Mouse (Mus musculus) forebrain, postnatal 0 days (tissue): ENCODE results near the gene Tshz2. TPM values are rescaled to one million over a fixed set of nuclear protein-coding genes. Genes with fewer than 3 reads are reported as not detected.

ENCODE experiments used
- ATAC-seq: fragments of 200-750 bp; cut with Nextera tagmentation; 2 replicates; pipeline ENCODE4 v1.8.0; 2017; ENCODE audit warnings: mild to moderate bottlenecking, moderate library complexity
- DNase-seq: peaks from one replicate; pipeline ENCODE4 v3.0.0-alpha.2; 2015
- H3K27ac ChIP-seq: fragments of 300-500 bp; sonication (generic); 2 replicates; pipeline ENCODE4 v1.5.1; 2014; ENCODE audit warnings: low read depth, mild to moderate bottlenecking, antibody characterized with exemption, low read length, moderate library complexity, mixed read lengths
- H3K27me3 ChIP-seq: fragments of 300-500 bp; sonication (generic); 2 replicates; pipeline ENCODE4 v1.6.1; 2014; ENCODE audit warnings: mild to moderate bottlenecking, low read length, mixed read lengths; ENCODE audit not compliant: insufficient read depth
- H3K36me3 ChIP-seq: fragments of 300-500 bp; sonication (generic); 2 replicates; pipeline ENCODE4 v1.6.1; 2014; ENCODE audit warnings: mild to moderate bottlenecking, moderate library complexity; ENCODE audit not compliant: insufficient read depth
- H3K4me1 ChIP-seq: fragments of 300-500 bp; sonication (generic); 2 replicates; pipeline ENCODE4 v1.6.1; 2014; ENCODE audit warnings: antibody characterized with exemption; ENCODE audit not compliant: insufficient read depth
- H3K4me2 ChIP-seq: fragments of 300-500 bp; sonication (generic); 2 replicates; pipeline ENCODE4 v1.6.1; 2014; ENCODE audit warnings: low read depth, mild to moderate bottlenecking, moderate library complexity
- H3K4me3 ChIP-seq: fragments of 300-500 bp; sonication (generic); 2 replicates; pipeline ENCODE4 v1.5.1; 2014; ENCODE audit warnings: low read depth, low read length, mixed read lengths
- H3K9ac ChIP-seq: fragments of 300-500 bp; sonication (generic); 2 replicates; pipeline ENCODE4 v1.6.1; 2014; ENCODE audit warnings: mild to moderate bottlenecking
- H3K9me3 ChIP-seq: fragments of 300-500 bp; sonication (generic); 2 replicates; pipeline ENCODE4 v1.6.1; 2016; ENCODE audit warnings: low read length
- CTCF ChIP-seq: sonication (generic); IDR thresholded peaks from 2 replicates; pipeline ENCODE4 v1.5.1; 2016; ENCODE audit warnings: antibody characterized with exemption, control low read depth, low read depth
- WGBS: fragments of 180-500 bp; shearing (Covaris S2); extraction: QIAGEN DNeasy Blood & Tissue Kit; methylation state at CpG from one replicate; pipeline ENCODE4 v1.1.7; 2014; 5-methylcytosine and 5-hydroxymethylcytosine counted together
- polyA plus RNA-seq: library from polyadenylated mRNA; unstranded; fragments of >200 nt; fragmentation: Nextera tagmentation; extraction: Ambion mirVana; gene quantifications from 2 replicates; pipeline ENCODE4 v1.2.1, GENCODE M21; 2015
- total RNA-seq: library from RNA; depleted of rRNA; stranded (reverse); fragments of >200 nt; gene quantifications from 2 replicates; pipeline ENCODE4 v1.2.3, GENCODE M21; 2014

Tshz2 gene
- total and polyA plus RNA-seq, 2 experiments from 2014 or later = 19.7 to 29.2 TPM

DNA sequence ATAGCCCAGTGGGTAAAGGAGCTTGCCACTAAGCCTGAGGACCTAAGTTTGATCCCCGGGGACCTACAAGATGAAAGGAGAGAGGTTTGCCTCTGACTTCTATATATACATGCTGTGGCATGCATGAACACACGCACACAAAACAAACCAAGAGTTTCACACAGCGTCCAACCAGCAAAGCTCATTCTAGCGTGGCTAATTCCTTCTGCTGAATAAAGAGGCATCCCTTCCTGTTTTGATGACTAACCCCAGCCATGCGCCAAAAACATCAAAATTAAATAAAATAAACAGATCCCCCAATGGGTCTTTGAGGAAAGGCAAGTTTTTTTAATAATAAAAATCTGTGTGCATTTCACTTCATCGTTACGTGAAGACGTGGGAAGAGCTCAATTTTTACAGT is 379.0 kb downstream of the Tshz2 start:
- Histone ChIP-seq H3K27ac (no peak overlapping the region), H3K9me3 (no peaks in the 10 kb centered on the region), H3K4me1 (0 out of 2 replicates have a peak, but pooled peaks cover 3% of the 10 kb centered on the region), H3K36me3 (no peaks in the 10 kb centered on the region), H3K4me3 (no peak overlapping the region), H3K9ac (no peak overlapping the region), H3K4me2 (no peak overlapping the region), H3K27me3 (0 out of 2 replicates have a peak, but pooled peaks cover 4% of the 10 kb centered on the region)
- 26% methylated on average over 8 of the region's 8 CpGs for whole genome bisulfite sequencing
- no peak for DNase-seq
- no peak for ATAC-seq
- no peak for TF ChIP-seq CTCF

DNA sequence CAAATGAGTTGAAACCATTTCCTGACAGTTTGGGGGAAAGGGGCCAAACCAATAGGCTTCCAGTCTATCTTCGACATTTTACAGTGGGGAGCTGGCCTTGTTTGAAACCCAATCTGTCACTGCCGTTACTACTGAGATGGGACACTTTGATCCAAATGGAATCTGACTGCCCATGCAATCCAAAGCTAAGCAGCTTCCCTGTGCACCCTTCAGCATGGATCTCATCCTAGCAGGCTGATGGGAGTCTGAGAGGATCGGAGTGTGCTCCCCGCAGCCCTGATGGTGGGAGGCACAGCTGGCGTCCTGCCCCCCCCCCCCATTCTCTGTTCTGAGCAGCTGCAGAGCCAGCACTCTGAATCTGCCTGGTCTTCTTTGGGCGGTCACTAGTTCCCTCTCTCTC is 384.5 kb downstream of the Tshz2 start:
- TF ChIP-seq CTCF = no peak
- H3K36me3 ChIP-seq = no peaks in the 10 kb centered on the region
- no peak overlapping the region for H3K27ac ChIP-seq
- no peak overlapping the region for H3K9ac ChIP-seq
- ATAC-seq (no peak), DNase-seq (no peak)
- H3K4me2 ChIP-seq = no peak overlapping the region
- no peaks in the 10 kb centered on the region for H3K4me1 ChIP-seq
- no peaks in the 10 kb centered on the region for H3K9me3 ChIP-seq
- WGBS = 40% methylated on average over 6 of the region's 6 CpGs
- H3K27me3 ChIP-seq = 0 out of 2 replicates have a peak, but pooled peaks cover 4% of the 10 kb centered on the region
- no peak overlapping the region for H3K4me3 ChIP-seq

DNA sequence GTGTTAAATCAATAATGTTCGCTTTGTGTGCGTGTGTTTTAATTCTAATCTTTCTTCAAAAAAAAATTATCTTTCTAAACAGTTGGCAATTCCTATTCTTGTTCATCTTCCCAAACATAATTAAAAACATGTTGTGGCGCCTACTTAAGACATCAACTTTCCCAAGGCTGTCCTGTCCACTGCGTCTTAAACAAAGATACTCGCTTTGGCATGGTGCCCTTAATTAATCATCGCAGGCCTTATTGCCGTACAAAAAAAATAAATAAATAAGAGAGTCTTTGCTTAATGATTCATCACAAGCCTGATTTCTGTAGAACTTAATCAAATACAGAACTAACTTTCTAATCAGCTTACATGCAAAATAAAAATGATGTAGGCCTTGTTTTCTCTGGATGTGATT is 385.1 kb downstream of the Tshz2 start:
- H3K36me3 ChIP-seq = no peaks in the 10 kb centered on the region
- H3K9ac ChIP-seq = no peak overlapping the region
- no peak for DNase-seq
- 50% methylated on average over 7 of the region's 7 CpGs for WGBS
- TF ChIP-seq CTCF = no peak
- H3K27me3 ChIP-seq = 0 out of 2 replicates have a peak, but pooled peaks cover 4% of the 10 kb centered on the region
- H3K4me3 ChIP-seq = no peak overlapping the region
- no peak overlapping the region for H3K4me2 ChIP-seq
- ATAC-seq = no peak
- no peaks in the 10 kb centered on the region for H3K9me3 ChIP-seq
- H3K27ac ChIP-seq = no peak overlapping the region
- no peaks in the 10 kb centered on the region for H3K4me1 ChIP-seq

DNA sequence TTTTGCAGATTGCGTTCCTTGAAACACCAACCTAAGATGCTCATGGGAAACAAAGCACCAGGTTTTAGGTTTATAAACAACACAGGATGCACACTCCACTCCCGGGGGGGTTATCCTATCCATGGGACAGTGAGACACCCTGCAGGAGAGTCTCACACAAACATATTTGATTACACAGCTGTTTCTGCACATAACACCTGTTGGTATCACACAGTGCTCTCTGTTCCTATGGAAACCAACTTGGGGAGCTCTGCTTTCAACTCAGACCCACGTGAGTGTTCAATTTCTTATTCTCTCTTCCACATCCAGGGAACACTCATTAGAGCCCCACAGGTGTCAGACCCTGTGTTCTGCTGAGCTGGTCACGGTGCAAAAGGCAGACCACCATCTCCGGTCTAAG is 390.1 kb downstream of the Tshz2 start:
- Histone ChIP-seq H3K27ac (no peak overlapping the region), H3K27me3 (no peaks in the 10 kb centered on the region), H3K9ac (no peak overlapping the region), H3K9me3 (no peaks in the 10 kb centered on the region), H3K4me1 (peaks cover 8% of the 10 kb centered on the region; the same call in 1 of the 2 replicates), H3K4me2 (no peak overlapping the region), H3K4me3 (no peak overlapping the region), H3K36me3 (no peaks in the 10 kb centered on the region)
- peak; percentile 45 for DNase-seq
- 68% methylated on average over 5 of the region's 5 CpGs for WGBS
- ATAC-seq = peak; percentile 40
- TF ChIP-seq CTCF = no peak

DNA sequence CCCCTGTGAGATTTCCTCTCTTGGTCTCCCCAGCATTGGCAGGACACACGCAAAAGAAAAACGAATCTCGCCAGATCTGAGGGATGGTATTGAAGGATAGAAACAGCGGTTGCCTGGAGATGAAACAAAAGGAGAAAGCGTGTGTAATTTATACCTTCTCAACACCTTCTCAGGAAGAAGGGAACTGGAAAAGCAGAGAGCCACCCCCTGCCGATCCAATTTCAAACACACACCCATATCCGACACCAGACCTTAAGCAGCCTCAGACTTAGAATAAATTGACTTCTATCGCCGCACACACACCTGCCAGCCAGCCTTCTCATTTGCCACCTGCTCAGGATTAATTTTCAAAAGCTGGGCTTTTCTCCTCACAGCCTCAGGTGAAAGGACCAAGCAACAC is 390.9 kb downstream of the Tshz2 start:
- Histone ChIP-seq H3K36me3 (no peaks in the 10 kb centered on the region), H3K27ac (no peak overlapping the region), H3K9me3 (no peaks in the 10 kb centered on the region), H3K4me1 (peaks cover 8% of the 10 kb centered on the region; the same call in 1 of the 2 replicates), H3K4me3 (no peak overlapping the region), H3K27me3 (no peaks in the 10 kb centered on the region), H3K9ac (no peak overlapping the region), H3K4me2 (no peak overlapping the region)
- 53% methylated on average over 9 of the region's 9 CpGs for whole genome bisulfite sequencing
- TF ChIP-seq CTCF = no peak
- ATAC-seq (no peak), DNase-seq (no peak)

DNA sequence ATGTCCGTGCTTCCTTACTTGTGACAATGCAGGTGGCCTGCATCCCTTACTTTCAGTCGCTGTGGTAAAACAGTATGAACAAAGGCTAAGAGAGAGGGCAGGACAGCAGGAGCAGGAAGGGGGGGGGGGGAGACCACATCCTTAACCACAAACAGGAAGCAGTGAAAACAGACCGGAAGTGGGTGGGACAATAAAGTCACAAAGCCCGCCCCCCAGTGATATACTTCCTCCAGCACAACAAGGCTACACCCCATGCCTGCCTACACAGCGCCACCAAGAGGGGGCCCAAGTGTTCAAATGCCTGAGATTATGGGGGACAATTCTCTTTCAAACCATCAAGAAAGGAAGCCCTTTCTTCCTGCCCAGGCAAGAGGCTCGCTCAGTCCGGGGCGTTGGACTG is 392.1 kb downstream of the Tshz2 start:
- Histone ChIP-seq H3K9me3 (no peaks in the 10 kb centered on the region), H3K36me3 (no peaks in the 10 kb centered on the region), H3K27me3 (no peaks in the 10 kb centered on the region), H3K9ac (no peak overlapping the region), H3K4me2 (no peak overlapping the region), H3K4me1 (peaks cover 8% of the 10 kb centered on the region; the same call in 1 of the 2 replicates), H3K27ac (no peak overlapping the region), H3K4me3 (no peak overlapping the region)
- ATAC-seq (no peak), DNase-seq (no peak)
- no peak for TF ChIP-seq CTCF
- WGBS = 89% methylated on average over 8 of the region's 8 CpGs

DNA sequence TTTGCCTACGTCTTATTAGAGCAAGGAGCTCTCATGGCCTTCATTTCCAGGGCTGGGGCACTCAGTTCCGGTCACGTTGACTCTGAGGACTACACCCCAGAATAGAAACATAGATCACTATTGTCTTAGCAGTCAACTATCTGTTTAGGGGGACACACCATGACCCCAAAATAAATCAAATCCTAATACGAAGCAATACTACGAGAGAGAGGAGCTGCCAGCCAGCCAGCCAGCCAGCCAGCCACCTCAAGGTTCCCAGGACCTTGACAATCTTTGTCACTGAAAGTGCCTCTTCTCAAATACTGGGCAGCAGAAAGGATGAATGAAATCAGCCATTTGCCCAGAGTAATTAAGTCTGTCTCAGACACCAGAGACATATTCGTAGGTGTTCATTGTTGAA is 393.1 kb downstream of the Tshz2 start:
- H3K9me3 ChIP-seq = no peaks in the 10 kb centered on the region
- TF ChIP-seq CTCF = no peak
- no peak for DNase-seq
- peaks cover 8% of the 10 kb centered on the region; the same call in 1 of the 2 replicates for H3K4me1 ChIP-seq
- no peak overlapping the region for H3K9ac ChIP-seq
- no peak overlapping the region for H3K27ac ChIP-seq
- 94% methylated on average over 6 of the region's 6 CpGs for WGBS
- H3K4me3 ChIP-seq = no peak overlapping the region
- 0 out of 2 replicates have a peak, but pooled peaks cover under 1% of the 10 kb centered on the region for H3K27me3 ChIP-seq
- no peak for ATAC-seq
- H3K36me3 ChIP-seq = no peaks in the 10 kb centered on the region
- no peak overlapping the region for H3K4me2 ChIP-seq
